Mouse (Mus musculus): ENCODE data around the gene Mipol1.

The Mipol1 gene

GRCm38 (mm10) chr12:57530474-57530873 is 300.2 kb downstream of the Mipol1 start:
- no peak for DNase-seq

GRCm38 (mm10) chr12:57534517-57534878 is 304.3 kb downstream of the Mipol1 start:
- DNase-seq = no peak

- DNase-seq = no peak
Measured at GRCm38 (mm10) chr12:57534879-57535611, 304.8 kb downstream of the Mipol1 start.

GRCm38 (mm10) chr12:57536056-57536908 is 306.1 kb downstream of the Mipol1 start:
- no peak for DNase-seq

GRCm38 (mm10) chr12:57536909-57537670 is 306.9 kb downstream of the Mipol1 start:
- no peak for DNase-seq

GRCm38 (mm10) chr12:57537791-57538587 is 307.8 kb downstream of the Mipol1 start:
- DNase-seq = no peak

- no peak for DNase-seq
Measured at GRCm38 (mm10) chr12:57538588-57539550, 308.6 kb downstream of the Mipol1 start.

GRCm38 (mm10) chr12:57539551-57539985 is 309.3 kb downstream of the Mipol1 start:
- DNase-seq = no peak

GRCm38 (mm10) chr12:57541118-57541517 is 310.9 kb downstream of the Mipol1 start:
- no peak for DNase-seq

GRCm38 (mm10) chr12:57541931-57542745 is 311.9 kb downstream of the Mipol1 start:
- DNase-seq = no peak

- no peak for DNase-seq
Measured at GRCm38 (mm10) chr12:57542746-57543626, 312.8 kb downstream of the Mipol1 start.

GRCm38 (mm10) chr12:57543627-57543991 is 313.4 kb downstream of the Mipol1 start:
- DNase-seq = no peak

- DNase-seq = peak; percentile 50
Measured at GRCm38 (mm10) chr12:57544641-57545370, 314.6 kb downstream of the Mipol1 start.

GRCm38 (mm10) chr12:57545371-57546241 is 315.4 kb downstream of the Mipol1 start:
- DNase-seq = no peak

Data from right cerebral cortex, postnatal 14 days (tissue).